11 mouse cellular contexts compared by ENCODE assay signal in the genomic region with DNA sequence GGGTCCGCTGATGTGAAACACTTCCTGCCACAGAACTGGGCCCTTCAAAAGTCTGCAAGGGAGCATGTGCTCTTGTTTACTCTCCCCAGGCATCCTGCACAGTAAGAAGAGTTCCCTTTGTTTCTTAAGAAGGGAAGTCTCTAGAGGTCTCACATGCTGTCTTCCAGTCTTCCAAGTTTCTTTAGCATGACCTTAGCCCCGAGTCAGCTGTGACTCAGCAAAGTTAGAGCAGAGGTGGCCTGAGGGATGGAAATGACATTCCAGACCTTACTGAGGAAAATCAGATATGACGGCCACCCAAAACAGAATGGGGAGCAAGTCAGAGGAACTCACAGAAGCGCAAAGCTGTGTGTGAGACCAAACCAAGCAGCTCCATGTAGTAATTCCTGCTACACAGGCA. TPM values are rescaled to one million over a fixed set of nuclear protein-coding genes. Genes with fewer than 3 reads are reported as not detected.
DNase-seq lines count a peak whose midpoint lies in the region; ATAC-seq and TF ChIP-seq lines count a peak whose summit lies in the region.
"Had no signal": no experiment of that assay in that cellular context is flagged by ENCODE, and none has a peak within 500 bp of the region (broad histone marks: within the 10 kb centered on the region; RNA-seq: fewer than 3 reads in every experiment).

No protein-coding gene starts in this region.

- no peak for TF ChIP-seq CTCF in forebrain, postnatal 0 days (IDR thresholded peaks at IDR 0.05; ENCODE audit: low read depth)

- no peak for ATAC-seq in forebrain, postnatal 0 days
- no peak for ATAC-seq in forebrain, embryonic 14.5 days

- no peaks in the 10 kb centered on the region for H3K4me1 ChIP-seq in forebrain, postnatal 0 days (ENCODE audit: insufficient read depth)
- H3K4me1 ChIP-seq in forebrain, embryonic 14.5 days (ENCODE audit: control insufficient read depth, insufficient read depth, low read length), result no peaks in the 10 kb centered on the region

- no peaks in the 10 kb centered on the region for H3K36me3 ChIP-seq in forebrain, postnatal 0 days (ENCODE audit: insufficient read depth)
- peaks cover 5% of the 10 kb centered on the region; the same call in 1 of the 2 replicates for H3K36me3 ChIP-seq in forebrain, embryonic 14.5 days (ENCODE audit: control insufficient read depth, insufficient read depth, low read length)

- H3K4me3 ChIP-seq in forebrain, postnatal 0 days (ENCODE audit: low read depth, low read length), result no peak overlapping the region
- H3K4me3 ChIP-seq in forebrain, embryonic 14.5 days (ENCODE audit: low read depth, low read length), result no peak overlapping the region
- H3K4me3 ChIP-seq: midbrain, embryonic 10.5 days had no signal

- H3K27me3 ChIP-seq in forebrain, postnatal 0 days (ENCODE audit: insufficient read depth, low read length), result no peaks in the 10 kb centered on the region
- H3K27me3 ChIP-seq in forebrain, embryonic 14.5 days (replicated peaks; ENCODE audit: control insufficient read depth, insufficient read depth, low read length), result no peaks in the 10 kb centered on the region

- peak overlapping the region; percentile 35; the same call in 1 of the 2 replicates for H3K27ac ChIP-seq in forebrain, postnatal 0 days (ENCODE audit: low read depth, low read length)
- no peak overlapping the region for H3K27ac ChIP-seq in forebrain, embryonic 14.5 days (ENCODE audit: low read depth, low read length)
- H3K27ac ChIP-seq: midbrain, embryonic 10.5 days had no signal

- DNase-seq in forebrain, postnatal 0 days, result no peak
- DNase-seq in forebrain, embryonic 14.5 days (ENCODE audit: low spot score), result no peak
- DNase-seq in retina, postnatal 1 day, result peak; percentile 11
- DNase-seq in retina, embryonic 14.5 days (ENCODE audit: low spot score), result no peak
- DNase-seq in kidney, adult 9 months, result peak; percentile 55
- DNase-seq in frontal cortex, postnatal 25 days (ENCODE audit: low spot score in 2 of 2), result no peak
- DNase-seq in lung, postnatal 4 days, result no peak
- no peak for DNase-seq in lung, postnatal 14 days
- DNase-seq: cerebellum, adult 8-10 months; left cerebral cortex, postnatal 4 days had no signal

- 76% methylated on average over 4 of the region's 4 CpGs for WGBS in forebrain, postnatal 0 days
- WGBS in forebrain, embryonic 14.5 days, result 80% methylated on average over 4 of the region's 4 CpGs

- no peaks in the 10 kb centered on the region for H3K9me3 ChIP-seq in forebrain, postnatal 0 days (ENCODE audit: low read length)
- no peaks in the 10 kb centered on the region for H3K9me3 ChIP-seq in forebrain, embryonic 14.5 days (replicated peaks; ENCODE audit: control insufficient read depth, low read length)
- H3K9me3 ChIP-seq: midbrain, embryonic 10.5 days had no signal

- no peak overlapping the region for H3K9ac ChIP-seq in forebrain, postnatal 0 days
- H3K9ac ChIP-seq in forebrain, embryonic 14.5 days (ENCODE audit: low read length), result no peak overlapping the region

- no peak overlapping the region for H3K4me2 ChIP-seq in forebrain, postnatal 0 days (ENCODE audit: low read depth)
- H3K4me2 ChIP-seq in forebrain, embryonic 14.5 days (ENCODE audit: low read length), result no peak overlapping the region

RNA-seq across cellular contexts. Expression of gene Spen, which starts 37.8 kb away (rescaled TPM):
- total RNA-seq in forebrain, postnatal 0 days (2014; rRNA removed), result 21.7 and 24.7 TPM in 2 replicates
- 6.0 and 10.7 TPM in 2 replicates for polyA plus RNA-seq in forebrain, postnatal 0 days (2015; fragmentation: Nextera tagmentation; extraction: Ambion mirVana)
- polyA plus RNA-seq in forebrain, embryonic 14.5 days (2014; fragmentation: Nextera tagmentation; extraction: Ambion mirVana), result 10.7 and 14.0 TPM in 2 replicates

RNA-seq across cellular contexts. Expression of gene Zbtb17, which starts 56.2 kb away (rescaled TPM):
- total RNA-seq in forebrain, postnatal 0 days (2014; rRNA removed), result 42.1 and 51.5 TPM in 2 replicates
- polyA plus RNA-seq in forebrain, postnatal 0 days (2015; fragmentation: Nextera tagmentation; extraction: Ambion mirVana), result 32.8 and 34.8 TPM in 2 replicates
- polyA plus RNA-seq in forebrain, embryonic 14.5 days (2014; fragmentation: Nextera tagmentation; extraction: Ambion mirVana), result 41.3 and 46.5 TPM in 2 replicates

Comparison
In these comparisons a context has a peak if more than half of its experiments do, and no peak if none do; other contexts are left out.
1. DNase-seq: peak in retina, postnatal 1 day (single experiment) and kidney, adult 9 months (single experiment); none in forebrain, postnatal 0 days (single experiment), forebrain, embryonic 14.5 days (single experiment), retina, embryonic 14.5 days (single experiment), frontal cortex, postnatal 25 days (0 of 2), lung, postnatal 4 days (0 of 2) and lung, postnatal 14 days (single experiment).